Mouse (Mus musculus): ENCODE measurements at regions not wholly inside any gene's neighbourhood (a gene's known extent, or its start where the extent isn't known, plus 50 kb on each side); places are given as distances from the start of the nearest gene placed in this dataset.

- TF ChIP-seq POLR2A (IDR thresholded peaks at IDR 0.05; ENCODE audit: borderline replicate concordance, extremely low read depth, insufficient read depth, insufficient read length, poor library complexity, severe bottlenecking) (no peak), CTCF (IDR thresholded peaks at IDR 0.05; ENCODE audit: borderline replicate concordance, extremely low read depth, insufficient read depth, insufficient read length) (no peak)
Observed at GRCm38 (mm10) chr1:119321799-119322198, 100.2 kb downstream of the Inhbb start.

All from brain, embryonic 14.5 days (tissue).